Mouse (Mus musculus) liver, embryonic 13.5 days (tissue): ENCODE data around the gene Ptpre. TPM values are rescaled to one million over a fixed set of nuclear protein-coding genes. Genes with fewer than 3 reads are reported as not detected.

Experiments used
- ATAC-seq: fragments of 200-750 bp; cut with Nextera tagmentation; 2 replicates; pipeline ENCODE4 v1.8.0; 2017; ENCODE audit warnings: low read depth, mild to moderate bottlenecking, moderate number of reproducible peaks, moderate library complexity
- DNase-seq: peaks from one replicate; pipeline ENCODE4 v3.0.0; 2022
- H3K27ac ChIP-seq: fragments of 300-500 bp; sonication (generic); 2 replicates; pipeline ENCODE4 v1.5.1; 2015; ENCODE audit warnings: moderate library complexity, mild to moderate bottlenecking, inconsistent platforms
- H3K27me3 ChIP-seq: fragments of 300-500 bp; sonication (generic); 2 replicates; pipeline ENCODE4 v1.6.1; 2015; ENCODE audit warnings: mild to moderate bottlenecking, inconsistent platforms
- H3K36me3 ChIP-seq: fragments of 300-500 bp; sonication (generic); 2 replicates; pipeline ENCODE4 v1.6.1; 2015; ENCODE audit warnings: mild to moderate bottlenecking, inconsistent platforms
- H3K4me1 ChIP-seq: fragments of 300-500 bp; sonication (generic); replicated peaks from 2 replicates; pipeline ENCODE4 v1.6.1; 2015; ENCODE audit warnings: inconsistent platforms
- H3K4me2 ChIP-seq: fragments of 300-500 bp; sonication (generic); 2 replicates; pipeline ENCODE4 v1.6.1; 2015; ENCODE audit warnings: inconsistent platforms, mild to moderate bottlenecking, moderate library complexity
- H3K4me3 ChIP-seq: fragments of 300-500 bp; sonication (generic); replicated peaks from 2 replicates; pipeline ENCODE4 v1.5.1; 2015; ENCODE audit warnings: mild to moderate bottlenecking, inconsistent platforms
- H3K9ac ChIP-seq: fragments of 300-500 bp; sonication (generic); 2 replicates; pipeline ENCODE4 v1.6.1; 2015; ENCODE audit warnings: mild to moderate bottlenecking, inconsistent platforms
- H3K9me3 ChIP-seq: fragments of 300-500 bp; sonication (generic); replicated peaks from 2 replicates; pipeline ENCODE4 v1.6.1; 2016; ENCODE audit warnings: inconsistent platforms
- WGBS: fragments of 180-500 bp; shearing (Covaris S2); methylation state at CpG from one replicate; pipeline ENCODE4 v1.1.7; 2015; ENCODE audit not compliant: insufficient replicate concordance; 5-methylcytosine and 5-hydroxymethylcytosine counted together
- polyA plus RNA-seq: library from polyadenylated mRNA; unstranded; fragments of >200 nt; fragmentation: Nextera tagmentation; extraction: Ambion mirVana; gene quantifications from 2 replicates; pipeline ENCODE4 v1.2.1, GENCODE M21; 2015

Gene Ptpre
- polyA plus RNA-seq, 1 experiment from 2014 or later, result 2.8 TPM

- 31% methylated on average over 7 of the region's 7 CpGs for WGBS
- H3K36me3 ChIP-seq, result no peaks in the 10 kb centered on the region
- no peaks in the 10 kb centered on the region for H3K27me3 ChIP-seq
- DNase-seq (peak; percentile 47), ATAC-seq (peak; percentile 87)
- H3K9ac ChIP-seq, result 0 out of 2 replicates have a peak overlapping the region, but pooled peaks have one; percentile 26
- H3K4me2 ChIP-seq, result peak overlapping the region; percentile 29
- H3K4me3 ChIP-seq, result no peak overlapping the region
- peaks cover 73% of the 10 kb centered on the region for H3K4me1 ChIP-seq
- H3K9me3 ChIP-seq, result no peaks in the 10 kb centered on the region
- peak overlapping the region; percentile 78 for H3K27ac ChIP-seq
These were observed 43.2 kb downstream of the Ptpre start for GRCm38 (mm10) chr7:135580306-135581091.

- Histone ChIP-seq H3K36me3 (no peaks in the 10 kb centered on the region), H3K27ac (peak overlapping the region; percentile 78), H3K9ac (0 out of 2 replicates have a peak overlapping the region, but pooled peaks have one; percentile 2), H3K27me3 (no peaks in the 10 kb centered on the region), H3K4me3 (no peak overlapping the region), H3K4me1 (peaks cover 69% of the 10 kb centered on the region), H3K9me3 (no peaks in the 10 kb centered on the region), H3K4me2 (peak overlapping the region; percentile 29)
- no peak for DNase-seq
- peak; percentile 81 for ATAC-seq
- WGBS, result 10% methylated on average over 5 of the region's 5 CpGs
These were observed 43.8 kb downstream of the Ptpre start for GRCm38 (mm10) chr7:135581128-135581527.

- DNase-seq, result no peak
- 43% methylated on average over 1 of the region's 1 CpGs for WGBS
- Histone ChIP-seq H3K9ac (no peak overlapping the region), H3K4me3 (no peak overlapping the region), H3K27me3 (no peaks in the 10 kb centered on the region), H3K27ac (no peak overlapping the region), H3K4me1 (peaks cover 78% of the 10 kb centered on the region), H3K4me2 (no peak overlapping the region), H3K9me3 (no peaks in the 10 kb centered on the region), H3K36me3 (no peaks in the 10 kb centered on the region)
- no peak for ATAC-seq
These were observed 47.9 kb downstream of the Ptpre start for GRCm38 (mm10) chr7:135585125-135585687.

GRCm38 (mm10) chr7:135586402-135586801 is 49.1 kb downstream of the Ptpre start:
- ATAC-seq (no peak), DNase-seq (no peak)
- Histone ChIP-seq H3K36me3 (no peaks in the 10 kb centered on the region), H3K27ac (no peak overlapping the region), H3K9me3 (no peaks in the 10 kb centered on the region), H3K9ac (no peak overlapping the region), H3K4me3 (no peak overlapping the region), H3K27me3 (no peaks in the 10 kb centered on the region), H3K4me2 (no peak overlapping the region), H3K4me1 (peaks cover 78% of the 10 kb centered on the region)
- 14% methylated on average over 4 of the region's 4 CpGs for WGBS

- peak overlapping the region; percentile 69 for H3K27ac ChIP-seq
- no peak for ATAC-seq
- no peaks in the 10 kb centered on the region for H3K27me3 ChIP-seq
- WGBS, result 36% methylated on average over 2 of the region's 2 CpGs
- no peaks in the 10 kb centered on the region for H3K9me3 ChIP-seq
- 0 out of 2 replicates have a peak overlapping the region, but pooled peaks have one; percentile 13 for H3K4me3 ChIP-seq
- H3K4me2 ChIP-seq, result peak overlapping the region; percentile 23; the same call in 1 of the 2 replicates
- no peak overlapping the region for H3K9ac ChIP-seq
- H3K4me1 ChIP-seq, result peaks cover 78% of the 10 kb centered on the region
- DNase-seq, result no peak
- no peaks in the 10 kb centered on the region for H3K36me3 ChIP-seq
These were observed 50.7 kb downstream of the Ptpre start for GRCm38 (mm10) chr7:135587821-135588575.

- peaks cover 80% of the 10 kb centered on the region for H3K4me1 ChIP-seq
- H3K4me3 ChIP-seq, result 0 out of 2 replicates have a peak overlapping the region, but pooled peaks have one; percentile 13
- peak overlapping the region; percentile 69 for H3K27ac ChIP-seq
- peak; percentile 60 for ATAC-seq
- 15% methylated on average over 8 of the region's 8 CpGs for WGBS
- no peaks in the 10 kb centered on the region for H3K27me3 ChIP-seq
- no peaks in the 10 kb centered on the region for H3K36me3 ChIP-seq
- H3K9ac ChIP-seq, result no peak overlapping the region
- H3K4me2 ChIP-seq, result peak overlapping the region; percentile 23; the same call in 1 of the 2 replicates
- no peaks in the 10 kb centered on the region for H3K9me3 ChIP-seq
- DNase-seq, result no peak
These were observed 51.5 kb downstream of the Ptpre start for GRCm38 (mm10) chr7:135588620-135589309.

GRCm38 (mm10) chr7:135591461-135591860 is 54.2 kb downstream of the Ptpre start:
- H3K9ac ChIP-seq, result no peak overlapping the region
- no peaks in the 10 kb centered on the region for H3K9me3 ChIP-seq
- H3K36me3 ChIP-seq, result no peaks in the 10 kb centered on the region
- ATAC-seq, result no peak
- H3K4me2 ChIP-seq, result no peak overlapping the region
- no peak overlapping the region for H3K4me3 ChIP-seq
- peaks cover 90% of the 10 kb centered on the region for H3K4me1 ChIP-seq
- WGBS, result 29% methylated on average over 2 of the region's 2 CpGs
- DNase-seq, result no peak
- no peaks in the 10 kb centered on the region for H3K27me3 ChIP-seq
- peak overlapping the region; percentile 63 for H3K27ac ChIP-seq

GRCm38 (mm10) chr7:135593286-135593685 is 56.0 kb downstream of the Ptpre start:
- Histone ChIP-seq H3K9ac (no peak overlapping the region), H3K4me3 (no peak overlapping the region), H3K4me1 (peaks cover 99% of the 10 kb centered on the region), H3K9me3 (no peaks in the 10 kb centered on the region), H3K36me3 (no peaks in the 10 kb centered on the region), H3K27ac (peak overlapping the region; percentile 63), H3K4me2 (no peak overlapping the region), H3K27me3 (no peaks in the 10 kb centered on the region)
- ATAC-seq (no peak), DNase-seq (no peak)
- 20% methylated on average over 5 of the region's 5 CpGs for WGBS

GRCm38 (mm10) chr7:135593825-135594224 is 56.5 kb downstream of the Ptpre start:
- H3K4me1 ChIP-seq, result peaks cover 99% of the 10 kb centered on the region
- H3K4me3 ChIP-seq, result no peak overlapping the region
- peak; percentile 73 for ATAC-seq
- no peak overlapping the region; the same call in 1 of the 2 replicates for H3K9ac ChIP-seq
- DNase-seq, result no peak
- WGBS, result 7% methylated on average over 3 of the region's 3 CpGs
- H3K36me3 ChIP-seq, result no peaks in the 10 kb centered on the region
- H3K9me3 ChIP-seq, result no peaks in the 10 kb centered on the region
- 0 out of 2 replicates have a peak overlapping the region, but pooled peaks have one; percentile 3 for H3K4me2 ChIP-seq
- no peaks in the 10 kb centered on the region for H3K27me3 ChIP-seq
- peak overlapping the region; percentile 63 for H3K27ac ChIP-seq

- Histone ChIP-seq H3K9ac (no peak overlapping the region), H3K9me3 (no peaks in the 10 kb centered on the region), H3K27me3 (no peaks in the 10 kb centered on the region), H3K4me2 (peak overlapping the region; percentile 3; the same call in 1 of the 2 replicates), H3K27ac (peak overlapping the region; percentile 63), H3K4me3 (no peak overlapping the region), H3K4me1 (peaks cover 100% of the 10 kb centered on the region), H3K36me3 (no peaks in the 10 kb centered on the region)
- 20% methylated on average over 7 of the region's 7 CpGs for WGBS
- DNase-seq (no peak), ATAC-seq (no peak)
These were observed 57.4 kb downstream of the Ptpre start for GRCm38 (mm10) chr7:135594676-135595075.
